Mouse (Mus musculus) midbrain, postnatal 0 days (tissue): ENCODE results near the gene Rbm20. TPM values are rescaled to one million over a fixed set of nuclear protein-coding genes. Genes with fewer than 3 reads are reported as not detected.

Experiments
- ATAC-seq: fragments of 200-750 bp; cut with Nextera tagmentation; 2 replicates; pipeline ENCODE4 v1.8.0; 2017; ENCODE audit warnings: moderate number of reproducible peaks, mild to moderate bottlenecking, moderate TSS enrichment, moderate library complexity; ENCODE audit not compliant: low FRiP score
- DNase-seq: peaks from one replicate; pipeline ENCODE4 v3.0.0-alpha.2; 2015; ENCODE audit warnings: low spot score
- H3K27ac ChIP-seq: fragments of 300-500 bp; sonication (generic); 2 replicates; pipeline ENCODE4 v1.5.1; 2014; ENCODE audit warnings: low read depth, mild to moderate bottlenecking, low read length, mixed read lengths
- H3K27me3 ChIP-seq: fragments of 300-500 bp; sonication (generic); 2 replicates; pipeline ENCODE4 v1.6.1; 2014; ENCODE audit warnings: low read length, control low read depth, mixed read lengths; ENCODE audit not compliant: insufficient read depth
- H3K36me3 ChIP-seq: fragments of 300-500 bp; sonication (generic); 2 replicates; pipeline ENCODE4 v1.6.1; 2014; ENCODE audit warnings: low read length, control low read depth, mixed read lengths; ENCODE audit not compliant: insufficient read depth
- H3K4me1 ChIP-seq: fragments of 300-500 bp; sonication (generic); 2 replicates; pipeline ENCODE4 v1.6.1; 2014; ENCODE audit warnings: mild to moderate bottlenecking, control low read depth, antibody characterized with exemption, low read length, mixed read lengths; ENCODE audit not compliant: insufficient read depth
- H3K4me2 ChIP-seq: fragments of 300-500 bp; sonication (generic); 2 replicates; pipeline ENCODE4 v1.6.1; 2014; ENCODE audit warnings: low read depth, mild to moderate bottlenecking, low read length, mixed read lengths; ENCODE audit not compliant: poor library complexity, severe bottlenecking
- H3K4me3 ChIP-seq: fragments of 300-500 bp; sonication (generic); 2 replicates; pipeline ENCODE4 v1.5.1; 2014; ENCODE audit warnings: low read depth, mild to moderate bottlenecking, low read length, moderate library complexity
- H3K9ac ChIP-seq: fragments of 300-500 bp; sonication (generic); replicated peaks from 2 replicates; pipeline ENCODE4 v1.6.1; 2014; ENCODE audit warnings: mild to moderate bottlenecking, low read length, moderate library complexity, mixed read lengths; ENCODE audit not compliant: poor library complexity, severe bottlenecking
- H3K9me3 ChIP-seq: fragments of 300-500 bp; sonication (generic); 2 replicates; pipeline ENCODE4 v1.6.1; 2016; ENCODE audit warnings: low read length, control low read depth
- CTCF ChIP-seq: IDR thresholded peaks from 2 replicates; pipeline ENCODE4 v1.5.1; 2016; ENCODE audit warnings: antibody characterized with exemption, mild to moderate bottlenecking
- WGBS: fragments of 180-500 bp; shearing (Covaris S2); extraction: QIAGEN DNeasy Blood & Tissue Kit; methylation state at CpG from one replicate; pipeline ENCODE4 v1.1.7; 2014; 5-methylcytosine and 5-hydroxymethylcytosine counted together
- polyA plus RNA-seq: library from polyadenylated mRNA; unstranded; fragments of >200 nt; fragmentation: Nextera tagmentation; extraction: Ambion mirVana; gene quantifications from 2 replicates; pipeline ENCODE4 v1.2.1, GENCODE M21; 2015
- total RNA-seq: library from RNA; depleted of rRNA; stranded (reverse); fragments of >200 nt; gene quantifications from 2 replicates; pipeline ENCODE4 v1.2.3, GENCODE M21; 2014

Gene Rbm20
- total and polyA plus RNA-seq, 2 experiments from 2014 or later: 0.75 to 2.0 TPM

- WGBS: 72% methylated on average over 4 of the region's 4 CpGs
- no peak for ATAC-seq
Observed at GRCm38 (mm10) chr19:53854978-53855377, 177.9 kb downstream of the Rbm20 start.

GRCm38 (mm10) chr19:53855781-53856180 is 178.7 kb downstream of the Rbm20 start:
- H3K27me3 ChIP-seq: no peaks in the 10 kb centered on the region
- H3K9ac ChIP-seq: no peak overlapping the region
- 64% methylated on average over 5 of the region's 5 CpGs for WGBS
- DNase-seq: no peak
- no peak overlapping the region for H3K4me2 ChIP-seq
- TF ChIP-seq CTCF: no peak
- H3K4me3 ChIP-seq: no peak overlapping the region
- H3K4me1 ChIP-seq: peaks cover 14% of the 10 kb centered on the region
- H3K9me3 ChIP-seq: no peaks in the 10 kb centered on the region
- no peak for ATAC-seq
- H3K36me3 ChIP-seq: no peaks in the 10 kb centered on the region
- H3K27ac ChIP-seq: no peak overlapping the region

More at GRCm38 (mm10) chr19:53854978-53855377, 177.9 kb downstream of the Rbm20 start:
- no peak for TF ChIP-seq CTCF
- H3K36me3 ChIP-seq: no peaks in the 10 kb centered on the region
- no peaks in the 10 kb centered on the region for H3K9me3 ChIP-seq
- peaks cover 14% of the 10 kb centered on the region for H3K4me1 ChIP-seq
- no peak overlapping the region for H3K9ac ChIP-seq
- no peak overlapping the region for H3K27ac ChIP-seq
- H3K4me3 ChIP-seq: no peak overlapping the region
- DNase-seq: no peak
- H3K27me3 ChIP-seq: no peaks in the 10 kb centered on the region
- no peak overlapping the region for H3K4me2 ChIP-seq

DNA sequence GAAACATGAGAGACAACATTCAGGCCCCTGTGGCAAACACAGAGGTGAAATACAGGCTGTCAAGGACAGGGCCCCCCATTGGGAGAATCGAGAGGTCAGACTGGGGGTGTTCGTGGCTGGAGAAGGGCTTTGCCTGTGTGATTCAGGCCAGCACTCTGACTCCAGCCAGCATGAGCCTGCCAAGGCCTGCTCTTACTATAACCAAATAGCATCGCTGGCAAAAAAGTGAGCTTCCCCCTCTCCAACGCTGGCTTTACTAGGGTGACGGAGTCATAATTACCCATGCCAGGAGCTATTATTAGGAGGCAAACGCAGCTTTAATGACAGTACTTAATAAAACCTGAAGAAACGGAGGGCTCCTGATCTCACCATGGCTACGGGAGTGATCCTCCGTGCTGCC is 179.7 kb downstream of the Rbm20 start:
- no peaks in the 10 kb centered on the region for H3K36me3 ChIP-seq
- H3K4me3 ChIP-seq: no peak overlapping the region
- H3K27ac ChIP-seq: no peak overlapping the region
- H3K4me1 ChIP-seq: peaks cover 14% of the 10 kb centered on the region
- DNase-seq: no peak
- no peak overlapping the region for H3K4me2 ChIP-seq
- H3K9me3 ChIP-seq: no peaks in the 10 kb centered on the region
- H3K27me3 ChIP-seq: no peaks in the 10 kb centered on the region
- ATAC-seq: no peak
- TF ChIP-seq CTCF: no peak
- no peak overlapping the region for H3K9ac ChIP-seq
- WGBS: 64% methylated on average over 9 of the region's 9 CpGs

DNA sequence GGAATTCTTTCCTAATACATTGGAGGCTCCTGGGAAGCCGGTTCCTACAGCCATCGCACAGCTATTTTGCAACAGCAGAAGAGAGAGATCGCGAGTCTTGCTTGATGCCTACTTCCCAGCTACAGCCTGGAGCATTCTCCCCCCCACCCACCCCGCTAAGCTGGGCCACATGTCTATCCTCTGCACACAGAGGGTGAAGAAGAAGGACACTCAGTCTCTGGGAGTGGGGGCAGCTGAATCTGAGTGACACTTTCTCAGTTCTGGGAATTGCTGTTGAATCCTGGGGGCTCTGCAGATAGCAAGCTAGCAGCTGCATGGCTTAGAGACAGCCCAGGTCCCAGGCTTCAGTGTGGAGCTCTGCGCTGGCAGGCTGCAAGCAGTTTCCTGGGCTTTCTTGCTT is 180.9 kb downstream of the Rbm20 start:
- ATAC-seq: no peak
- Histone ChIP-seq H3K9ac (no peak overlapping the region), H3K4me3 (no peak overlapping the region), H3K4me2 (no peak overlapping the region), H3K36me3 (no peaks in the 10 kb centered on the region), H3K4me1 (peaks cover 11% of the 10 kb centered on the region), H3K27ac (no peak overlapping the region), H3K9me3 (no peaks in the 10 kb centered on the region), H3K27me3 (no peaks in the 10 kb centered on the region)
- WGBS: 51% methylated on average over 6 of the region's 6 CpGs
- no peak for TF ChIP-seq CTCF
- DNase-seq: no peak

DNA sequence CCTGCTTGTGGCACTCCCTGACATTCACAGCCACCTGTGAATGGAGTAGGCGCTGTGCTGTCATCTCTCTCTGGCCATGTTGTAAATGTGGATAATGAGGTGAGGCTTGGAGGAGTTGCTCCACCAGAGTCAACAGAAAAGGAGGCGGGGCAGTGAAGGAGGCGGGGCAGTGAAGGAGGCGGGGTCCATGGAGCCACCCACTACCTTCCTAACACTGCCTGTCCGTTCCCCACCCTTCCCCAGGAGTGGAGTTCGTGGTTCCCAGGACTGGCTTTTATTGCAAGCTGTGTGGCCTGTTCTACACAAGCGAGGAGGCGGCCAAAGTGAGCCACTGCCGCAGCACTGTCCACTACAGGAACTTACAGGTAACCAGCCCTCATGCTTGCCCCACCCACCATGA is 182.0 kb downstream of the Rbm20 start:
- H3K27me3 ChIP-seq: no peaks in the 10 kb centered on the region
- no peaks in the 10 kb centered on the region for H3K9me3 ChIP-seq
- H3K4me1 ChIP-seq: no peaks in the 10 kb centered on the region; the same call in 1 of the 2 replicates
- H3K27ac ChIP-seq: no peak overlapping the region
- no peak overlapping the region for H3K9ac ChIP-seq
- H3K4me3 ChIP-seq: no peak overlapping the region
- H3K4me2 ChIP-seq: no peak overlapping the region
- DNase-seq: no peak
- no peak for ATAC-seq
- 43% methylated on average over 9 of the region's 9 CpGs for WGBS
- TF ChIP-seq CTCF: no peak
- H3K36me3 ChIP-seq: no peaks in the 10 kb centered on the region

GRCm38 (mm10) chr19:53859593-53859992 is 182.5 kb downstream of the Rbm20 start:
- H3K9me3 ChIP-seq: no peaks in the 10 kb centered on the region
- H3K27ac ChIP-seq: no peak overlapping the region
- H3K36me3 ChIP-seq: no peaks in the 10 kb centered on the region
- 44% methylated on average over 7 of the region's 7 CpGs for WGBS
- no peak overlapping the region for H3K9ac ChIP-seq
- H3K4me2 ChIP-seq: no peak overlapping the region
- DNase-seq (no peak), ATAC-seq (no peak)
- no peaks in the 10 kb centered on the region for H3K27me3 ChIP-seq
- no peak for TF ChIP-seq CTCF
- H3K4me1 ChIP-seq: no peaks in the 10 kb centered on the region; the same call in 1 of the 2 replicates
- H3K4me3 ChIP-seq: no peak overlapping the region
